Mouse (Mus musculus) 3134 (cell line): ENCODE data around the gene Tmed8.
"Not testable (repeated sequence)": the region's sequence is repeated elsewhere in the genome, so short reads cannot be mapped to it uniquely, and the experiment has no call there.

Source experiments
- DNase-seq: peaks from one replicate; pipeline ENCODE4 v3.0.0-alpha.2; 2011; ENCODE audit warnings: low spot score; ENCODE audit not compliant: insufficient read length; ENCODE audit errors: extremely low read depth

Gene Tmed8

DNA sequence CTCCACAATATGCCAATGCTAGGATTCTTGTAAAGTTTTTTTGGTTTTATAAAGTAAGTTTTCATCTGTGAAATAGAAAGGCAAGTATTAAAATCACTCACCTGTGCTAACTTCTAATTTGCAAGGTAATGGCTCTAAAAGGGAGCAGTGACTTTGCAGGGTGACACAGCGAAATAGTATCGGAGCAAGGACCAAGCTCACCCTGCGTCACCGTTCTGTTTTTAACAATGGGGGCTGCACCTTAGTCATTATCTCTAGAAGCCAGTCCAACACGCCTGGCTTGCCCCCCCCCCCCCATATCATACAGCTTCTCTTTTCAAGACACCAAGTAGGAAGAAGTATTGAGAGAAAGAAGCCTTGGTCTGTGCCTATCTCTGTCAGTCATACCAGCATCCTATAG lies 39.4 kb downstream of the Tmed8 start:
- no peak for DNase-seq

DNA sequence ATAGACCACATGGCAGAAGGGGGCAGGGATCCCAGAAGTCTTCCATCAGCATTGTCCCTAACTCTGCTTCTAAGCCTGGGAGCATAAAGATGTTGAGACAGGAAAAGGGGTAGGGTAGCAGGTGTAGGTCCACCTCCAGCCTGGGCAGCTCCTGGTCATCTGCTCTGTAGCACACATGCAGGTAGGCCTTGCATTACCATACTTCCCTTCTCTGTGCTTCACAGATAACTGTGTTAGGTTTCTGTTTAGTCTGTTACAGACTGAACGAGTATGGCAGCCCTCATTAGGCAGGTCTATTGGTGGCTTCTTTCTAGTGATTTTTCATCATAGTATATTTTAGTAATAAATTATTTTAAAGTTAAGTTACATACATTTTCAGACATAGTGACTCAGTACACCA lies 39.9 kb downstream of the Tmed8 start:
- no peak for DNase-seq

GRCm38 (mm10) chr12:87158099-87158498 lies 42.2 kb downstream of the Tmed8 start:
- DNase-seq: no peak

- no peak for DNase-seq
Measured at GRCm38 (mm10) chr12:87157361-87157760, 42.9 kb downstream of the Tmed8 start.

DNA sequence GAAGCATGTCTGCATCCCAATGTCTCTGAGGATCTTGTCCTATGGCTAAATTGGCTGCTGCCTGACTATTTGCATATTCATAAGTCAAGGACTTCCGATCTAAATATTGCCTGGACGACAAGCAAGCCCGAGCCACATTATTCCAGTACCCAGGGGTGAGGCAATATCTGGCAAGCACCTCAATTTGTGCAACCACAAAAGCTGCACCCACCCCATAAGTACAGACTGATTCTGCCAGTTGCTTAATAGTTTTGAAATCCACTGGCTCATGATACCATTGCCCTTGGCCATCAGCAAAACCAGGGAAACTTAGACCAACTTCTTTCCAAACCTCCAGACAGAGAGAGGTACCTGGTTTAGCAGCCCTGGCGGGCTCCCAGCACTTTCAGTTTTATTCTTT lies 45.8 kb downstream of the Tmed8 start:
- not testable (repeated sequence) for DNase-seq

DNA sequence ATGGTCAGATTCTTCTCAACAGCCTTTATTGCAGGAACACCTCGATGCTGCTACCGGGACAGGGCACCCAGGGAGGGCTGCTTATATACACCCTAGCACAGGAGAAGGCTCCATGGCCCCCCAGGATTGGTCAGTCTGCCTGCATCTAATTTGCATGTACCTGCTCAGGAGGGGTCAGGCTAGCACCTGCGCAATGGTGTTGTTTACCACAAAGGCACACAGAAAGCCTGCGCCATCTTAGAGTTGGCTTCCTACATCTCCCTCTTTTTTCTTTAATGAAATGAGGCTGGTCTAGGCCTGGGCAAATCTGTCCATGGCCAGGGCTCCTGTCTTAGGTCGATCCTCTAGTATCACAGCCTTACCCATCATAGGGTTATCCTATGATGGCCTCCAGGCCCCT lies 50.8 kb downstream of the Tmed8 start:
- no peak for DNase-seq

DNA sequence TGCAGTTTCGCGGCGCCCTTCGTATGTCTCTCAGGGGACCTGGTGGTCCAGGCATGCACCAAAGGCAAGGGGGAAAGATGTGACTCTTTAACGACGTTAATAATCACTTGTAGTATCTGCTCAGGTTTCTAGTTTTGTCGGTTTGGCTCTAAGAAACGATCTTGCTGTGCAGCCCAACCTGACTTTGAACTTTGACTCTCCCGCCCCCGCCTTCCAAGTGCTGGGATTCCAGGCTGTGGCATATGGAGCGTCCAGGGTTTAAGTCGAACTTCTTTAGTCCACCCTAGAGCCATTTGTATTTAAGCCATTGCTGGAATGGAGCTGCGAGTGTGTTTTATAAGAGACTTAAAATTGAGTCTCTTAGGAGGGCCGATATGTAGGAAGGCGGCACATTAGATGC lies 52.1 kb downstream of the Tmed8 start:
- DNase-seq: no peak

GRCm38 (mm10) chr12:87147395-87148089 lies 52.7 kb downstream of the Tmed8 start, which contains the start of gene Pomt2:
Gene Pomt2 (minus strand): TSS chr12:87147968.
- peak; percentile 99 for DNase-seq

GRCm38 (mm10) chr12:87146966-87147365 lies 53.3 kb downstream of the Tmed8 start, which contains the start of gene Gstz1:
Gene Gstz1 (plus strand): TSS chr12:87147165.
- peak; percentile 90 for DNase-seq

DNA sequence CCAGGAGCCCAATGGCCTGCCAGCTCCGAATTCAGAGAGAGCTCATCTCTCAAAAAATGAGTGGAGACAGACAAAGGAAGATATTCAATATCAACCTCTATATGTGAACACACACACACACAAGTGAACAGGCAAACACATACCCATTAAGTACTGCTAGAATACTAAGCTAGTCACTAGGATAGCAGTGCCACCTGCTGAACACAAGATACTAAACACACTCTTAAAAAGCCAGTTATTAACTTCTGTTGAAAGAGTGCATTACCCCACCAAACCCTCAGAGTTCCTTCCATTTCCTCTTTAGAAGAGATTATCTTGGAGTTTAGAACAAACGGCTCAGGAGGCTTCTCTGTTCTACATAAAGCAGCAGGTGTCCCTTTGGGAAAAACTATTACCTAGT lies 58.1 kb downstream of the Tmed8 start:
- no peak for DNase-seq

GRCm38 (mm10) chr12:87138768-87139167 lies 61.5 kb downstream of the Tmed8 start:
- no peak for DNase-seq

GRCm38 (mm10) chr12:87138342-87138701 lies 61.9 kb downstream of the Tmed8 start:
- no peak for DNase-seq

- no peak for DNase-seq
Measured at GRCm38 (mm10) chr12:87137439-87138341, 62.6 kb downstream of the Tmed8 start.

DNA sequence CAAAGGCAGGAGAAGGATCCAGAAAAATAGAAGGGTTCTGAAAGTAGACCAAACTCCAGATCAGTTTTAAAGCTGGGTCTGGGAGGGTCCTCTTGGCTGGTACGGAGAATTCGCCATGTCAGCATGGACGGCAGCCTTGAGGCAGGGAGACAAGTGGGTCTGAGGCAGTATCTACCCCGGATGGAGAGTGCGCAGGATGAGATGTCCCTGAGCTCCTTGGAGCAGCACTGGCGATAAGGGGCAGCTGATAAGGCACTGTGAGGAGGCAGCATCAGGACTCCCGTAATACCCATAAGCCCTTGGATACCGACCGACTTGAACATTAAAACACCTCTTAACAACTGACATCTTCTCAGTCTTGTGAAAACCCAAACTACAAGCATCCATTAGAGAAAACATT lies 67.5 kb downstream of the Tmed8 start:
- no peak for DNase-seq

- DNase-seq: no peak
Measured at GRCm38 (mm10) chr12:87132210-87132609, 68.0 kb downstream of the Tmed8 start.

DNA sequence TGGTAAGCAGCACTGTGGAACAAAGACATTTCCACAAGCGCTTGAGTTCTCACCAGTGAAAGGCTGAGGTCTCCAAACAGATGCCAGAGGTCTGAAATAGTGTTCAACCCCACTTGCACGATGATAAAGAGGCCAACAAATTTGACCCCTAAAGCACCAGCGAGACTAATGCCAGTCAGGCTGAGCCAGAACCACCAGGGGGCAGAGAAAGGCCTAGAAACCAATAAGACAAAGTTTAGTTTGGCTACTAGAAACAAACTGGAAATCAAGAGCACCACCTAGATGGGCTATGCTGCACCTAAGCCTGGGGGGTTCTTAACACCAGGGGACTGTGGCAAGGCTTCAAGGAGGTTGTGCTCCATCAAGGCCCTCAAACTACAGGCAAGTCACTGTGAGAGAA lies 68.6 kb downstream of the Tmed8 start:
- no peak for DNase-seq

DNA sequence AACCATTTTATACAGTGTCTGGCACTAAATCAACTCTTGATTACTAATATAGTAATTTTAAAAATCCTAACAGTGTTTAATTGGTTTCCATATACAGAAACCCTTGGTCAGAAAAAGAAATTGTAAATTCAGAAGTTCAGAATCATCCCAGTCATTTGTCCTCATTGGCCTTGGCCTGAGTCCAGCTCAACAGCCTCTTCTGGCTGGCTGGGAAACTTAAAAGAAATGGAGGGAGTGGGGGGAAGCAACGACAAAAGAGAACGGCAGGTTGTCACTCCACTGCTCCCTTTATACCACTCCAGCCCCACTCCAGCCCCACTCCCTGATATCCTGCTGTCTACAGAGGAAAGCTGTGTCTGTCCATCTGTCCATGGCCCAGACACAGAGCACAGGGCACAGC lies 69.1 kb downstream of the Tmed8 start:
- DNase-seq: no peak

- DNase-seq: no peak
Measured at GRCm38 (mm10) chr12:87130224-87130623, 70.0 kb downstream of the Tmed8 start.

- no peak for DNase-seq
Measured at GRCm38 (mm10) chr12:87127256-87127655, 73.0 kb downstream of the Tmed8 start.

DNA sequence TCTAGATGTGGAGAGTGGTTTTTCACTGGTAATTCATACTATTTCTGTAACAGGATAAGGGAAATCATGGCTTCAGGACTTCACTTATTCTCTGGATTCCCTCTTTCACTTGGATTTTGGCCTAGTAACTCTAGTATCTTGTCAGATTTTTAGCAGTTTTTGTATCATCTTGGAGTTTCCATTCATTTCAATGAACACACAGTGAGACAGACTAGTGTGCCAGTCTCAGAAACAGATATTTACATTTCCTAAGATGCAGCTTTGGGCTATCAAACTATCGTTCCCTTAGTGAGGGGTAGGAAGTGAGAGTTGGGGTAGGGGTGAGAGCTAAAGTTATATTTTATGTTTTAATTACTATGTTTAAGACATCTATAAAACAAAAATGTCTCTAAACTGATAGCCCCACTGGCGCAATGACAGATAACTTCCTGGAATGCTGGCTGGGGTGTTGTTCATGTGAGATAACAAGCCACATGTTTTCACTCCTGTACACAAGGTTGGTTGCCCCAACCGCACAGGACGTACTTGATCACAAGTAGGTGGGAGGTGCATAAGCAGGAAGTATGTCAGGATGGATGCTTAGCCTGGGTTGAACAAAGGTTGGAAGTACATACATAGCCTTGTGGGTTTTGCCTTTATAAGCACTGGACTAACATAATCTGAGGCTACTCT lies 78.2 kb downstream of the Tmed8 start:
- DNase-seq: no peak
